Mouse (Mus musculus): ENCODE data around the gene Themis.

DNA sequence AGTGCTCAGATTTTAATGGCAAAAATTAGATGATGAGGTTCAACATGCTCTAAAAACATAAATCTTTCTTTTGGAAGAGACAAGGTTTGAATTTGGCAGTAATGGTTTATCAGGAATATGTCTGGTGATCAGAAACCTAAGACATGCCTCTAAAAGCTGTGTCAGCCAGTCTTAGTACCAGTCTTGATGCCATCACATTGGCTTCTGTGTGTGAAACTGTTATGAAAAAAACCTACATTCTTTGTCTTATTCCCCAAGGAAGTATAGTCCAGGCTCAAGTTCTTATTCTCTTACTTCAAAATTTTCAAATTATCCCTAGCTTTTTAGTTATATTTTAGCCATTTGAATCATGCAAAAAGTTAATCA lies 144.4 kb downstream of the Themis start:
- no peak for TF ChIP-seq CTCF (IDR thresholded peaks at IDR 0.05; ENCODE audit: insufficient read depth, low read length)
- no peak for TF ChIP-seq POLR2A (IDR thresholded peaks at IDR 0.05; ENCODE audit: borderline replicate concordance, extremely low read depth, low read depth, low read length)

Data from lung, adult 2 months (tissue).